Mouse (Mus musculus): ENCODE results near the gene Rabepk.

DNA sequence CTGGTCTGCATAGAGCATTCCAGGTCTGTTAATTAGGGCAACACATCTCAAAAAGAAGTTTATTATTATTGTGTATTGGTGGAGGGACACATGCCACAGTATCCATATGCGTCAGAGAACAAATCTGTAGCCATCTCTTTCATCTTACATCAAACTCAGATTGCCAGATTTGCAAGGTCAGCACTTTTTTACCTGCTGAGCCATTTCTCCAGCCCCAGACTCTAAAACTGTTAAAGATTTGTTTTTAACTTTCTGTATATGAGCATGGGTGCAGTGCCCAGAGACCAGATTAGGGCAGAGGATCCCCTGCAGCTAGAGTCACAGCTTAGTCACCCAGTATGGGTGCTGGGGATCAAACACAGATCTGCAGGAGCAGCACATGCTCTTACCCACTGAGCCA is 63.1 kb downstream of the Rabepk start:
- TF ChIP-seq CTCF (IDR thresholded peaks at IDR 0.05; ENCODE audit: control insufficient read depth, insufficient read depth, insufficient read length) (no peak), USF1 (IDR thresholded peaks at IDR 0.05; ENCODE audit: low read depth) (no peak)

Measured in C2C12 (cell line).